Mouse (Mus musculus): ENCODE data around the gene Slxl1.
"Not testable (repeated sequence)": the region's sequence is repeated elsewhere in the genome, so short reads cannot be mapped to it uniquely, and the experiment has no call there.

Slxl1 gene

GRCm38 (mm10) chrX:55226576-55226975 is at the start of gene Slxl1:
Gene Slxl1 (plus strand): TSS chrX:55226876.
- DNase-seq, result not testable (repeated sequence)

All from lung, postnatal 4 days (tissue).